Mouse (Mus musculus): ENCODE data around the gene Zbtb2. TPM values are rescaled to one million over a fixed set of nuclear protein-coding genes. Genes with fewer than 3 reads are reported as not detected.

The Zbtb2 gene
- total and polyA plus RNA-seq, 2 experiments from 2014 or later, result 13.5 to 19.5 TPM

GRCm38 (mm10) chr10:4395321-4395720 is 7.4 kb upstream of the Zbtb2 start:
- TF ChIP-seq CTCF (IDR thresholded peaks at IDR 0.05; ENCODE audit: low read depth), result no peak
- Histone ChIP-seq H3K9me3 (ENCODE audit: low read length) (no peaks in the 10 kb centered on the region), H3K4me1 (ENCODE audit: insufficient read depth, low read length) (peaks cover 11% of the 10 kb centered on the region; the same call in 1 of the 2 replicates), H3K27me3 (ENCODE audit: insufficient read depth, low read length) (no peaks in the 10 kb centered on the region), H3K27ac (no peak overlapping the region), H3K4me3 (ENCODE audit: low read length) (no peak overlapping the region), H3K36me3 (ENCODE audit: insufficient read depth, low read length) (no peaks in the 10 kb centered on the region), H3K4me2 (ENCODE audit: low read depth, low read length) (no peak overlapping the region), H3K9ac (replicated peaks; ENCODE audit: low read length) (no peak overlapping the region)
- ATAC-seq (no peak), DNase-seq (ENCODE audit: low spot score) (no peak)
- 80% methylated on average over 3 of the region's 3 CpGs for WGBS

GRCm38 (mm10) chr10:4391851-4392250 is 3.9 kb upstream of the Zbtb2 start:
- no peaks in the 10 kb centered on the region for H3K9me3 ChIP-seq (ENCODE audit: low read length)
- DNase-seq (ENCODE audit: low spot score) (peak; percentile 45), ATAC-seq (no peak)
- no peak overlapping the region for H3K27ac ChIP-seq
- no peak overlapping the region for H3K4me3 ChIP-seq (ENCODE audit: low read length)
- H3K27me3 ChIP-seq (ENCODE audit: insufficient read depth, low read length), result no peaks in the 10 kb centered on the region
- 42% methylated on average over 6 of the region's 6 CpGs for WGBS
- H3K4me2 ChIP-seq (ENCODE audit: low read depth, low read length), result peak overlapping the region; percentile 25
- TF ChIP-seq CTCF (IDR thresholded peaks at IDR 0.05; ENCODE audit: low read depth), result peak; percentile 70
- peaks cover 24% of the 10 kb centered on the region for H3K4me1 ChIP-seq (ENCODE audit: insufficient read depth, low read length)
- H3K36me3 ChIP-seq (ENCODE audit: insufficient read depth, low read length), result no peaks in the 10 kb centered on the region
- no peak overlapping the region for H3K9ac ChIP-seq (replicated peaks; ENCODE audit: low read length)

- Histone ChIP-seq H3K27me3 (ENCODE audit: insufficient read depth, low read length) (no peaks in the 10 kb centered on the region), H3K4me3 (ENCODE audit: low read length) (no peak overlapping the region; the same call in 1 of the 2 replicates), H3K9me3 (ENCODE audit: low read length) (no peaks in the 10 kb centered on the region), H3K27ac (no peak overlapping the region), H3K4me2 (ENCODE audit: low read depth, low read length) (peak overlapping the region; percentile 25; the same call in 1 of the 2 replicates), H3K9ac (replicated peaks; ENCODE audit: low read length) (no peak overlapping the region), H3K4me1 (ENCODE audit: insufficient read depth, low read length) (peaks cover 24% of the 10 kb centered on the region), H3K36me3 (ENCODE audit: insufficient read depth, low read length) (no peaks in the 10 kb centered on the region)
- no peak for TF ChIP-seq CTCF (IDR thresholded peaks at IDR 0.05; ENCODE audit: low read depth)
- 67% methylated on average over 5 of the region's 5 CpGs for WGBS
- ATAC-seq (no peak), DNase-seq (ENCODE audit: low spot score) (no peak)
Measured at GRCm38 (mm10) chr10:4391076-4391475, 3.2 kb upstream of the Zbtb2 start.

- DNase-seq (ENCODE audit: low spot score) (no peak), ATAC-seq (no peak)
- H3K27ac ChIP-seq, result no peak overlapping the region
- no peak overlapping the region for H3K4me3 ChIP-seq (ENCODE audit: low read length)
- peaks cover 24% of the 10 kb centered on the region for H3K4me1 ChIP-seq (ENCODE audit: insufficient read depth, low read length)
- H3K9ac ChIP-seq (replicated peaks; ENCODE audit: low read length), result no peak overlapping the region
- no peaks in the 10 kb centered on the region for H3K36me3 ChIP-seq (ENCODE audit: insufficient read depth, low read length)
- H3K27me3 ChIP-seq (ENCODE audit: insufficient read depth, low read length), result no peaks in the 10 kb centered on the region
- peak overlapping the region; percentile 25; the same call in 1 of the 2 replicates for H3K4me2 ChIP-seq (ENCODE audit: low read depth, low read length)
- TF ChIP-seq CTCF (IDR thresholded peaks at IDR 0.05; ENCODE audit: low read depth), result no peak
- 63% methylated on average over 2 of the region's 2 CpGs for WGBS
- no peaks in the 10 kb centered on the region for H3K9me3 ChIP-seq (ENCODE audit: low read length)
Measured at GRCm38 (mm10) chr10:4390550-4390949, 2.6 kb upstream of the Zbtb2 start.

- DNase-seq (ENCODE audit: low spot score) (no peak), ATAC-seq (no peak)
- Histone ChIP-seq H3K4me3 (ENCODE audit: low read length) (peak overlapping the region; percentile 80), H3K4me2 (ENCODE audit: low read depth, low read length) (peak overlapping the region; percentile 92), H3K27me3 (ENCODE audit: insufficient read depth, low read length) (no peaks in the 10 kb centered on the region), H3K27ac (no peak overlapping the region), H3K9ac (replicated peaks; ENCODE audit: low read length) (peak overlapping the region; percentile 99), H3K4me1 (ENCODE audit: insufficient read depth, low read length) (peaks cover 24% of the 10 kb centered on the region), H3K9me3 (ENCODE audit: low read length) (no peaks in the 10 kb centered on the region), H3K36me3 (ENCODE audit: insufficient read depth, low read length) (no peaks in the 10 kb centered on the region)
- WGBS, result 35% methylated on average over 5 of the region's 5 CpGs
- TF ChIP-seq CTCF (IDR thresholded peaks at IDR 0.05; ENCODE audit: low read depth), result no peak
Measured at GRCm38 (mm10) chr10:4389461-4390112, 1.7 kb upstream of the Zbtb2 start.

GRCm38 (mm10) chr10:4389036-4389435 is 1.1 kb upstream of the Zbtb2 start:
- Histone ChIP-seq H3K36me3 (ENCODE audit: insufficient read depth, low read length) (no peaks in the 10 kb centered on the region), H3K4me1 (ENCODE audit: insufficient read depth, low read length) (peaks cover 24% of the 10 kb centered on the region), H3K9ac (replicated peaks; ENCODE audit: low read length) (peak overlapping the region; percentile 99), H3K27ac (no peak overlapping the region), H3K9me3 (ENCODE audit: low read length) (no peaks in the 10 kb centered on the region), H3K4me2 (ENCODE audit: low read depth, low read length) (peak overlapping the region; percentile 92), H3K27me3 (ENCODE audit: insufficient read depth, low read length) (no peaks in the 10 kb centered on the region), H3K4me3 (ENCODE audit: low read length) (peak overlapping the region; percentile 80)
- TF ChIP-seq CTCF (IDR thresholded peaks at IDR 0.05; ENCODE audit: low read depth), result no peak
- ATAC-seq (no peak), DNase-seq (ENCODE audit: low spot score) (no peak)
- 18% methylated on average over 10 of the region's 10 CpGs for whole genome bisulfite sequencing

GRCm38 (mm10) chr10:4388384-4388745 is 457 bp upstream of the Zbtb2 start:
- Histone ChIP-seq H3K36me3 (ENCODE audit: insufficient read depth, low read length) (no peaks in the 10 kb centered on the region), H3K9me3 (ENCODE audit: low read length) (no peaks in the 10 kb centered on the region), H3K9ac (replicated peaks; ENCODE audit: low read length) (peak overlapping the region; percentile 99), H3K27ac (peak overlapping the region; percentile 100), H3K4me1 (ENCODE audit: insufficient read depth, low read length) (peaks cover 24% of the 10 kb centered on the region), H3K4me3 (ENCODE audit: low read length) (peak overlapping the region; percentile 80), H3K4me2 (ENCODE audit: low read depth, low read length) (peak overlapping the region; percentile 92), H3K27me3 (ENCODE audit: insufficient read depth, low read length) (no peaks in the 10 kb centered on the region)
- DNase-seq (ENCODE audit: low spot score) (no peak), ATAC-seq (no peak)
- under 1% methylated on average over 19 of the region's 19 CpGs for WGBS
- TF ChIP-seq CTCF (IDR thresholded peaks at IDR 0.05; ENCODE audit: low read depth), result no peak
